Mouse (Mus musculus): ENCODE data around the gene 4833439L19Rik.

- TF ChIP-seq CTCF (conservative IDR thresholded peaks at IDR 0.05; ENCODE audit: low read length) (no peak), POU5F1 (IDR thresholded peaks at IDR 0.05; ENCODE audit: borderline replicate concordance, low read length) (no peak)
Observed at GRCm38 (mm10) chr13:54596107-54596690, 31.0 kb upstream of the 4833439L19Rik start.
